10 mouse cellular contexts compared by ENCODE assay signal in the genomic region with DNA sequence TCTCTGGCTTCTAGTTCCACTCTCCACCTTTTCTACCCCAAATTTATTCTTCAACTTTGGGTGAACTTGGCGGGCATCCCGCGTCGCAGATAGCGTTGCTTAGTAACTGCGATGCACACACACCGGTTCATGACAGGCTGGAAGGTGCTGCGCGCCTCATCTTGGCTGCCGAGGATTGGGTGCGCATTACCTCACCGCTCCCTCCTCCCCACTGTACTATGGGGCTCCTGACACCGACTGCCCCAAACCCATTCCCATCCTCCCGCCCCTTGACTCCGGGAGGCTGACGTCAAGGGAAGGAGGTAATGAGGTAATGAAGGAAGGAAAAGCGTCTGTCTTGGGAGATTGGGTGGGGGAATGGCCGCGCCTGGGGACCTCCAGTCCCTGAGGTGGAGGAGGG. TPM values are rescaled to one million over a fixed set of nuclear protein-coding genes. Genes with fewer than 3 reads are reported as not detected.
DNase-seq lines count a peak whose midpoint lies in the region; ATAC-seq and TF ChIP-seq lines count a peak whose summit lies in the region.
"Had no signal": no experiment of that assay in that cellular context is flagged by ENCODE, and none has a peak within 500 bp of the region (broad histone marks: within the 10 kb centered on the region; RNA-seq: fewer than 3 reads in every experiment).

No protein-coding gene starts in this region.

- DNase-seq in hindbrain, embryonic 11.5 days (ENCODE audit: low spot score) = no peak
- DNase-seq in hindbrain, embryonic 14.5 days (ENCODE audit: low spot score) = no peak
- DNase-seq in liver, postnatal 0 days = no peak
- DNase-seq in layer of hippocampus, adult 2 months (ENCODE audit: low spot score in 2 of 2) = no peak
- DNase-seq in frontal cortex, adult 2 months (ENCODE audit: extremely low spot score in 1 of 2, low spot score in 1 of 2) = no peak
- no peak for DNase-seq in adrenal gland, adult 8-10 months

- no peak overlapping the region for H3K4me3 ChIP-seq in hindbrain, embryonic 11.5 days (ENCODE audit: low read depth, low read length)
- no peak overlapping the region for H3K4me3 ChIP-seq in hindbrain, embryonic 14.5 days (replicated peaks; ENCODE audit: low read length)
- peak overlapping the region; percentile 17 for H3K4me3 ChIP-seq in heart, embryonic 12.5 days
- H3K4me3 ChIP-seq in liver, postnatal 0 days (ENCODE audit: low read depth, low read length) = no peak overlapping the region
- H3K4me3 ChIP-seq in layer of hippocampus, adult 2 months = no peak overlapping the region
- H3K4me3 ChIP-seq: neural tube, embryonic 12.5 days had no signal

- no peaks in the 10 kb centered on the region for H3K36me3 ChIP-seq in hindbrain, embryonic 11.5 days (ENCODE audit: control insufficient read depth, insufficient read depth, low read length)
- H3K36me3 ChIP-seq in hindbrain, embryonic 14.5 days (replicated peaks; ENCODE audit: control insufficient read depth, insufficient read depth) = no peaks in the 10 kb centered on the region
- no peaks in the 10 kb centered on the region for H3K36me3 ChIP-seq in heart, embryonic 12.5 days
- H3K36me3 ChIP-seq in liver, postnatal 0 days (replicated peaks; ENCODE audit: insufficient read depth, low read length) = no peaks in the 10 kb centered on the region
- H3K36me3 ChIP-seq: neural tube, embryonic 12.5 days had no signal

- no peaks in the 10 kb centered on the region for H3K4me1 ChIP-seq in hindbrain, embryonic 11.5 days (replicated peaks; ENCODE audit: control insufficient read depth, insufficient read depth, low read length)
- no peaks in the 10 kb centered on the region for H3K4me1 ChIP-seq in hindbrain, embryonic 14.5 days (replicated peaks; ENCODE audit: control insufficient read depth, insufficient read depth, low read length)
- H3K4me1 ChIP-seq in heart, embryonic 12.5 days (replicated peaks) = peaks cover 39% of the 10 kb centered on the region
- H3K4me1 ChIP-seq in liver, postnatal 0 days (ENCODE audit: insufficient read depth) = no peaks in the 10 kb centered on the region

- no peak overlapping the region for H3K27ac ChIP-seq in hindbrain, embryonic 11.5 days (ENCODE audit: low read depth, low read length)
- no peak overlapping the region for H3K27ac ChIP-seq in hindbrain, embryonic 14.5 days
- H3K27ac ChIP-seq in heart, embryonic 12.5 days (ENCODE audit: poor library complexity, severe bottlenecking) = peak overlapping the region; percentile 24; the same call in 1 of the 2 replicates
- no peak overlapping the region for H3K27ac ChIP-seq in liver, postnatal 0 days (ENCODE audit: low read depth)
- no peak overlapping the region for H3K27ac ChIP-seq in layer of hippocampus, adult 2 months
- H3K27ac ChIP-seq: neural tube, embryonic 12.5 days had no signal

- no peak for TF ChIP-seq EP300 in liver, postnatal 0 days (IDR thresholded peaks at IDR 0.05; ENCODE audit: low read depth)

- H3K9me3 ChIP-seq in hindbrain, embryonic 11.5 days (ENCODE audit: control insufficient read depth, low read length) = no peaks in the 10 kb centered on the region
- H3K9me3 ChIP-seq in hindbrain, embryonic 14.5 days (ENCODE audit: control insufficient read depth, low read length) = no peaks in the 10 kb centered on the region
- H3K9me3 ChIP-seq in heart, embryonic 12.5 days (replicated peaks) = no peaks in the 10 kb centered on the region
- H3K9me3 ChIP-seq in liver, postnatal 0 days (ENCODE audit: low read length) = no peaks in the 10 kb centered on the region
- H3K9me3 ChIP-seq: neural tube, embryonic 12.5 days had no signal

- no peak overlapping the region for H3K9ac ChIP-seq in hindbrain, embryonic 11.5 days (ENCODE audit: low read depth, low read length)
- no peak overlapping the region for H3K9ac ChIP-seq in hindbrain, embryonic 14.5 days
- H3K9ac ChIP-seq in heart, embryonic 12.5 days = no peak overlapping the region
- H3K9ac ChIP-seq in liver, postnatal 0 days (replicated peaks) = no peak overlapping the region
- H3K9ac ChIP-seq: neural tube, embryonic 12.5 days had no signal

- peak; percentile 43; the same call in 1 of the 2 replicates for ATAC-seq in hindbrain, embryonic 11.5 days (ENCODE audit: low FRiP score)
- no peak for ATAC-seq in hindbrain, embryonic 14.5 days (ENCODE audit: low FRiP score)
- ATAC-seq in common myeloid progenitor, adult 5-6 weeks (replicated peaks; ENCODE audit: low read depth, poor library complexity, severe bottlenecking) = peak; percentile 51
- ATAC-seq in heart, embryonic 12.5 days (ENCODE audit: insufficient number of reproducible peaks, low FRiP score) = peak; percentile 78
- ATAC-seq in liver, postnatal 0 days = peak; percentile 35; the same call in 1 of the 2 replicates

- WGBS in hindbrain, embryonic 11.5 days = under 1% methylated on average over 19 of the region's 19 CpGs
- whole genome bisulfite sequencing in hindbrain, embryonic 14.5 days = under 1% methylated on average over 19 of the region's 19 CpGs
- WGBS in heart, embryonic 12.5 days = 1% methylated on average over 19 of the region's 19 CpGs
- WGBS in liver, postnatal 0 days (ENCODE audit: insufficient replicate concordance) = 3% methylated on average over 19 of the region's 19 CpGs

- no peak for TF ChIP-seq CTCF in liver, postnatal 0 days (IDR thresholded peaks at IDR 0.05; ENCODE audit: low read depth)
- TF ChIP-seq CTCF in layer of hippocampus, adult 2 months (conservative IDR thresholded peaks at IDR 0.05) = no peak

- H3K27me3 ChIP-seq in hindbrain, embryonic 11.5 days (ENCODE audit: control insufficient read depth, insufficient read depth, low read length) = peaks cover 78% of the 10 kb centered on the region
- peaks cover 98% of the 10 kb centered on the region for H3K27me3 ChIP-seq in hindbrain, embryonic 14.5 days (ENCODE audit: control insufficient read depth, insufficient read depth, low read length)
- H3K27me3 ChIP-seq in heart, embryonic 12.5 days (replicated peaks) = peaks cover 77% of the 10 kb centered on the region
- H3K27me3 ChIP-seq in liver, postnatal 0 days (ENCODE audit: insufficient read depth, low read length) = peaks cover 75% of the 10 kb centered on the region

- H3K4me2 ChIP-seq in hindbrain, embryonic 11.5 days (replicated peaks; ENCODE audit: low read depth, low read length) = no peak overlapping the region
- no peak overlapping the region for H3K4me2 ChIP-seq in hindbrain, embryonic 14.5 days (replicated peaks)
- peak overlapping the region; percentile 55 for H3K4me2 ChIP-seq in heart, embryonic 12.5 days
- H3K4me2 ChIP-seq in liver, postnatal 0 days (ENCODE audit: low read depth, low read length) = no peak overlapping the region
- H3K4me2 ChIP-seq: neural tube, embryonic 12.5 days had no signal

RNA-seq across cellular contexts. Expression of a gene that starts 8.0 kb away (rescaled TPM):
- 0.52 and 0.68 TPM in 2 replicates for polyA plus RNA-seq in hindbrain, embryonic 11.5 days (2014; fragmentation: Nextera tagmentation; extraction: Ambion mirVana)
- 0.97 and 1.5 TPM in 2 replicates for polyA plus RNA-seq in hindbrain, embryonic 14.5 days (2014; fragmentation: Nextera tagmentation; extraction: Ambion mirVana)
- total RNA-seq in common myeloid progenitor, adult 5-6 weeks (2017) = not detected in 2 replicates
- polyA plus RNA-seq in heart, embryonic 12.5 days (2016; fragmentation: Nextera tagmentation; extraction: Ambion mirVana) = 29.0 and 30.7 TPM in 2 replicates
- polyA plus RNA-seq in liver, postnatal 0 days (2015; fragmentation: Nextera tagmentation; extraction: Ambion mirVana) = 0.86 and 1.1 TPM in 2 replicates
- total RNA-seq in layer of hippocampus, adult 2 months (2021) = not detected
- 0.20 and 0.34 TPM in 2 replicates for polyA plus RNA-seq in frontal cortex, adult 2 months (2012; rRNA removed)
- total RNA-seq in adrenal gland, adult 8-10 months (2022) = 1 to 10 TPM; 1.1 to 3.2 (median 2.5) TPM

RNA-seq across cellular contexts. Expression of a gene that starts 42.5 kb away (rescaled TPM):
- polyA plus RNA-seq in hindbrain, embryonic 11.5 days (2014; fragmentation: Nextera tagmentation; extraction: Ambion mirVana) = not detected in 2 replicates
- polyA plus RNA-seq in hindbrain, embryonic 14.5 days (2014; fragmentation: Nextera tagmentation; extraction: Ambion mirVana) = not detected in 2 replicates
- total RNA-seq in common myeloid progenitor, adult 5-6 weeks (2017) = not detected in 2 replicates
- polyA plus RNA-seq in heart, embryonic 12.5 days (2016; fragmentation: Nextera tagmentation; extraction: Ambion mirVana) = not detected in 2 replicates
- not detected in 2 replicates for polyA plus RNA-seq in liver, postnatal 0 days (2015; fragmentation: Nextera tagmentation; extraction: Ambion mirVana)
- not detected for total RNA-seq in layer of hippocampus, adult 2 months (2021)
- not detected in 2 replicates for polyA plus RNA-seq in frontal cortex, adult 2 months (2012; rRNA removed)
- total RNA-seq in adrenal gland, adult 8-10 months (2022) = not detected
- total RNA-seq: layer of hippocampus, adult 18-20 months had no signal
- polyA plus RNA-seq: neural tube, embryonic 12.5 days had no signal

Comparison
In these comparisons a context has a peak if more than half of its experiments do, and no peak if none do; other contexts are left out.
1. RNA of a gene that starts 8.0 kb away (polyA plus RNA-seq): 29.0 to 30.7 TPM in heart, embryonic 12.5 days; 0.97 to 1.5 TPM in hindbrain, embryonic 14.5 days, 0.86 to 1.1 TPM in liver, postnatal 0 days, 0.52 to 0.68 TPM in hindbrain, embryonic 11.5 days and 0.20 to 0.34 TPM in frontal cortex, adult 2 months; every median in the first group is over 10 times any median in the second.